Mouse (Mus musculus) kidney, embryonic 14.5 days (tissue): Measurements from ENCODE around the gene Kcnh2. TPM values are rescaled to one million over a fixed set of nuclear protein-coding genes. Genes with fewer than 3 reads are reported as not detected.
A peak's percentile ranks its signal among the peaks of the same experiment; 100 is the strongest.

Experiments
- ATAC-seq: fragments of 200-750 bp; cut with Nextera tagmentation; 2 replicates; pipeline ENCODE4 v1.8.0; 2017; ENCODE audit warnings: moderate number of reproducible peaks, mild to moderate bottlenecking, moderate TSS enrichment, moderate library complexity; ENCODE audit not compliant: low FRiP score, low TSS enrichment
- H3K27ac ChIP-seq: fragments of 300-500 bp; sonication (generic); 2 replicates; pipeline ENCODE4 v1.5.1; 2014; ENCODE audit warnings: low read depth, mild to moderate bottlenecking, low read length, moderate library complexity, mixed read lengths
- H3K27me3 ChIP-seq: fragments of 300-500 bp; sonication (generic); 2 replicates; pipeline ENCODE4 v1.6.1; 2014; ENCODE audit warnings: mild to moderate bottlenecking, low read length; ENCODE audit not compliant: control insufficient read depth, insufficient read depth
- H3K36me3 ChIP-seq: fragments of 300-500 bp; sonication (generic); 2 replicates; pipeline ENCODE4 v1.6.1; 2014; ENCODE audit warnings: low read length, mixed read lengths; ENCODE audit not compliant: control insufficient read depth, insufficient read depth
- H3K4me1 ChIP-seq: fragments of 300-500 bp; sonication (generic); 2 replicates; pipeline ENCODE4 v1.6.1; 2014; ENCODE audit warnings: low read length, mixed read lengths; ENCODE audit not compliant: control insufficient read depth, insufficient read depth
- H3K4me2 ChIP-seq: fragments of 300-500 bp; sonication (generic); replicated peaks from 2 replicates; pipeline ENCODE4 v1.6.1; 2014; ENCODE audit warnings: low read depth, mild to moderate bottlenecking, low read length
- H3K4me3 ChIP-seq: fragments of 300-500 bp; sonication (generic); 2 replicates; pipeline ENCODE4 v1.5.1; 2014; ENCODE audit warnings: mild to moderate bottlenecking, low read length
- H3K9ac ChIP-seq: fragments of 300-500 bp; sonication (generic); 2 replicates; pipeline ENCODE4 v1.6.1; 2014; ENCODE audit warnings: low read depth, mild to moderate bottlenecking, low read length, moderate library complexity
- H3K9me3 ChIP-seq: fragments of 300-500 bp; sonication (generic); 2 replicates; pipeline ENCODE4 v1.6.1; 2016; ENCODE audit warnings: low read length; ENCODE audit not compliant: control insufficient read depth
- WGBS: fragments of 180-500 bp; shearing (Covaris S2); extraction: QIAGEN DNeasy Blood & Tissue Kit; methylation state at CpG from one replicate; pipeline ENCODE4 v1.1.7; 2014; 5-methylcytosine and 5-hydroxymethylcytosine counted together
- polyA plus RNA-seq: library from polyadenylated mRNA; unstranded; fragments of >200 nt; fragmentation: Nextera tagmentation; extraction: Ambion mirVana; gene quantifications from 2 replicates; pipeline ENCODE4 v1.2.1, GENCODE M21; 2014

Kcnh2 gene
- polyA plus RNA-seq, 1 experiment from 2014 or later = 5.7 TPM

DNA sequence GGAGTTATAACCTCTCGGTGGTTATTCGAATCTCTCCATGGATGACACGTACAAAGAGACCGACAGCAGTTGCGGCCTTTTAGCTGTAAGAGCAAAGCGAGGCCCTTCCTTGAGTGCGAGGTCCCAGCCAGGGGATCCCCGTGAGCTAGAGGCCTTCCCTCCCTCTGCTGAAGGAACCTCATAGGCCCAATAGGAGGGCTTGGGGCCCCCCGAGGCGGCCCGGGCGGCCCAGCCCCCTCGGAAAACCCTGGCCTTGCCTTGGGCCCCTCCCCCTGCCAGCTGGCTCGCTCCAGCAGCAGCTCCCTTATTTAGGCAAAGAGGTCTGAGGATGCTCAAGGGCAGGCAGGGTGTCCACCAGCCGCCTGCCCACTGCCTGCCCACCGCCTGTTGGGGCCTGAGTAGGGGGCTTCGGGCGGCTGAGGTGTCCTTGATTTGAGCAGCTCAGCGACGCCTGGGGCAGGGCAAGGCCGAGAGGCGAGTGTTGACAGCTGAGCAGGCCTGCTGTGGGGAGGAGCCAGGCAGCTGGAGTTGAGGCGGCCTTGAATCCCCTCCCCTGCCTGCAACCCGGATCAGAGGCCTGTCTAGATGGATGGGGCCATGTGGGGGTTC, 951 bp upstream of the Kcnh2 start:
- peaks cover 10% of the 10 kb centered on the region; the same call in 1 of the 2 replicates for H3K27me3 ChIP-seq
- no peaks in the 10 kb centered on the region for H3K9me3 ChIP-seq
- no peaks in the 10 kb centered on the region for H3K36me3 ChIP-seq
- H3K9ac ChIP-seq = 0 out of 2 replicates have a peak overlapping the region, but pooled peaks have one; percentile 13
- under 1% methylated on average over 24 of the region's 24 CpGs for WGBS
- peak overlapping the region; percentile 99 for H3K4me2 ChIP-seq
- H3K4me1 ChIP-seq = peaks cover 49% of the 10 kb centered on the region
- peak overlapping the region; percentile 77 for H3K27ac ChIP-seq
- H3K4me3 ChIP-seq = peak overlapping the region; percentile 73
- ATAC-seq = peak; percentile 74

DNA sequence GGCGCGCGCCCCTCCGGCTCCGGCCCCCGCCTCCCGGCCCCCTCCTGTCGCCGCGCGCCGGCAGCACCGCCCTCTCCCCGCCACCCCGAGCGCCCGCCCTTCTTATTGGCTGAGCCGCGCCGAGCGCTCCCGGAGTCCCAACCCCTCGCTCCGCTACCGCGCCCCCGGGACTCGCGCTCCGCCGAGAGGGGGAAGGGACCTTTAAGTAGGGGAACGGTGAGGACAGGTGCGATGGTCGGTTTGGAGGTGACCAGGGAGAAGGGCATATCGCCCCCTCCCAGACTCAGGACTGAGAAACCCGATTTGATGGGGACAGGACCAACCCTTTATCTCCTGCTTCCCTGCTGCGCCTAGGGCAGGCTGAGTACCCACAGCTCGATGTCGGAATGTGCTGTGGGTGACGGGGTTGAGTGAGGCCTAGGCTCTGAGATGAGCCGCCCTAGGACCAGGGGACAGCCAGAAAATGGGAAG, 332 bp upstream of the Kcnh2 start:
- peaks cover 10% of the 10 kb centered on the region; the same call in 1 of the 2 replicates for H3K27me3 ChIP-seq
- peaks cover 49% of the 10 kb centered on the region for H3K4me1 ChIP-seq
- peak overlapping the region; percentile 76 for H3K9ac ChIP-seq
- WGBS = 1% methylated on average over 37 of the region's 41 CpGs
- H3K4me3 ChIP-seq = peak overlapping the region; percentile 73
- H3K4me2 ChIP-seq = peak overlapping the region; percentile 99
- H3K9me3 ChIP-seq = no peaks in the 10 kb centered on the region
- ATAC-seq = peak; percentile 77
- peak overlapping the region; percentile 77 for H3K27ac ChIP-seq
- H3K36me3 ChIP-seq = no peaks in the 10 kb centered on the region

- Histone ChIP-seq H3K9ac (peak overlapping the region; percentile 76), H3K4me3 (peak overlapping the region; percentile 73), H3K9me3 (no peaks in the 10 kb centered on the region), H3K36me3 (no peaks in the 10 kb centered on the region), H3K27ac (peak overlapping the region; percentile 67; the same call in 1 of the 2 replicates), H3K27me3 (peaks cover 10% of the 10 kb centered on the region; the same call in 1 of the 2 replicates), H3K4me1 (peaks cover 50% of the 10 kb centered on the region), H3K4me2 (peak overlapping the region; percentile 99)
- ATAC-seq = no peak
- 45% methylated on average over 12 of the region's 15 CpGs for WGBS
Measured at GRCm38 (mm10) chr5:24350531-24351250, 713 bp downstream of the Kcnh2 start.

DNA sequence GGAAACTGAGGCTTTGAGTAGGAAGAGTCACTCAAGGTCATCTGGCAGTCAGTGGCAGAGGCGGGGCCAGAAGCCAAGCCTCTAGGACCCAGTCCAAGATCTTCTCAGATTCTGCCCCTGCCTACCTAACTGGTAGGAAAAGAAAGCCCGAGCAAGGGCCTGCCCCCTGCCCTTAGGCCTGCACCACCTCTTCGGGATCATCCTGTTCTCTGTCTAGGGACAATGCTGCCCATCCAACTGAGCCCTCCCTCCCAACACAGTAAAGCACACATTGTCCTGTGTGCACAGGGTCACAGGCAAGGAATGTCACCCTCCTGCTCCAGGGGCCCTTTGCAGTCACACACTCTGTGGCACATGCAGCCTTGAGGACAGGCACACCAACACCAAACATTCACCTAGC, 1.3 kb downstream of the Kcnh2 start:
- Histone ChIP-seq H3K4me2 (peak overlapping the region; percentile 99; the same call in 1 of the 2 replicates), H3K27ac (no peak overlapping the region)

DNA sequence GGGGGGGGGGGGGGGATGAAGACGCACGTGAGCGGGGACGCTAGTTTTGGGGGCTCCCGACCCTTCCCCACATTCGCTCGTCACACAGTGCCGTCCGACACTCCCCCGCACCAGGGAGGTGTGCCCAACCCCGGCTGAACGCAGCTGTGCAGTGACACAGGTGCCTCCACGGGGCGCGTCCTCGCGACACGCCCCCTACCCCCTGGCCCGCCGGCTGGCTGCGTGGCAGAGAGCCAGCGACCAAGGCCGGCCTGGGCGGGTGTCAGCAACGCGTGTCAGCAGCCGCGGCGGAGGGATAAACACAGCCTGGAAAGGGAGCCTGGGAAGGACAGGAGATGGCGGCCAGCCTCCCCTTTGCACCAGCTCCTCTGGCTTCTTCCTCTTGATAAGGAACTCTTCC, 2.9 kb downstream of the Kcnh2 start:
- H3K9me3 ChIP-seq = no peaks in the 10 kb centered on the region
- peak overlapping the region; percentile 96 for H3K4me2 ChIP-seq
- peak overlapping the region; percentile 51; the same call in 1 of the 2 replicates for H3K9ac ChIP-seq
- no peak for ATAC-seq
- H3K36me3 ChIP-seq = no peaks in the 10 kb centered on the region
- H3K4me3 ChIP-seq = peak overlapping the region; percentile 51
- no peak overlapping the region for H3K27ac ChIP-seq
- H3K4me1 ChIP-seq = peaks cover 66% of the 10 kb centered on the region
- H3K27me3 ChIP-seq = peaks cover 8% of the 10 kb centered on the region; the same call in 1 of the 2 replicates
- under 1% methylated on average over 28 of the region's 30 CpGs for WGBS

More for the DNA sequence above, 1.3 kb downstream of the Kcnh2 start:
- H3K9ac ChIP-seq = no peak overlapping the region
- no peak for ATAC-seq
- WGBS = 52% methylated on average over 3 of the region's 3 CpGs
- peak overlapping the region; percentile 73; the same call in 1 of the 2 replicates for H3K4me3 ChIP-seq
- no peaks in the 10 kb centered on the region for H3K9me3 ChIP-seq
- H3K36me3 ChIP-seq = no peaks in the 10 kb centered on the region
- H3K27me3 ChIP-seq = peaks cover 10% of the 10 kb centered on the region; the same call in 1 of the 2 replicates
- H3K4me1 ChIP-seq = peaks cover 56% of the 10 kb centered on the region

GRCm38 (mm10) chr5:24348128-24348527, 3.3 kb downstream of the Kcnh2 start:
- ATAC-seq = peak; percentile 29
- peak overlapping the region; percentile 51 for H3K4me3 ChIP-seq
- H3K36me3 ChIP-seq = no peaks in the 10 kb centered on the region
- no peaks in the 10 kb centered on the region for H3K9me3 ChIP-seq
- under 1% methylated on average over 39 of the region's 41 CpGs for WGBS
- H3K27ac ChIP-seq = no peak overlapping the region
- peak overlapping the region; percentile 51; the same call in 1 of the 2 replicates for H3K9ac ChIP-seq
- H3K4me1 ChIP-seq = peaks cover 65% of the 10 kb centered on the region
- peaks cover 8% of the 10 kb centered on the region; the same call in 1 of the 2 replicates for H3K27me3 ChIP-seq
- H3K4me2 ChIP-seq = peak overlapping the region; percentile 96

GRCm38 (mm10) chr5:24347186-24347875, 4.1 kb downstream of the Kcnh2 start:
- Histone ChIP-seq H3K27me3 (peaks cover 8% of the 10 kb centered on the region; the same call in 1 of the 2 replicates), H3K9me3 (no peaks in the 10 kb centered on the region), H3K4me3 (no peak overlapping the region), H3K36me3 (no peaks in the 10 kb centered on the region), H3K9ac (no peak overlapping the region), H3K27ac (no peak overlapping the region), H3K4me2 (peak overlapping the region; percentile 96), H3K4me1 (peaks cover 61% of the 10 kb centered on the region)
- ATAC-seq = no peak
- WGBS = 29% methylated on average over 7 of the region's 7 CpGs

DNA sequence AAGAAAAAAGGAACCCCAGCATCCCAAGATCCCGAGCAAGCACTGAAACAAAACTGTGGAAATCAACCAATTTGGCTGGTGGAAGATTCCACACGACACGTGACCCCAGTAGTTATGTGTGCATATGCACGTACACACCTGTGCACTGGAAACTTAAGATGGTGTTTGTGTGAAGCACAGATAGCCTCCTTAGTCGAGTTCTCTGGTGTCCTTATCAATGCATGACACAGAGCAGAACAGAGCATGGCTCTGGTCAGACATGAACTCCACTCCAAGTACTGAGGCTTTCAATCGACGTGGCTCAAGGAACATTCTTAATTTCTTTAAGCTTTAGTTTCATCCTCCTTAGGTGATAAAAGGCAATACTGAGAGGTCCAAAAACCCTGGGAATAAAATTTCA, 5.1 kb downstream of the Kcnh2 start:
- ATAC-seq = no peak
- Histone ChIP-seq H3K27ac (no peak overlapping the region), H3K4me2 (no peak overlapping the region), H3K4me1 (peaks cover 55% of the 10 kb centered on the region), H3K9me3 (no peaks in the 10 kb centered on the region), H3K27me3 (peaks cover 8% of the 10 kb centered on the region; the same call in 1 of the 2 replicates), H3K4me3 (no peak overlapping the region), H3K9ac (no peak overlapping the region), H3K36me3 (no peaks in the 10 kb centered on the region)
- WGBS = 78% methylated on average over 7 of the region's 7 CpGs
